7 mouse cellular contexts compared by ENCODE assay signal in the genomic region with DNA sequence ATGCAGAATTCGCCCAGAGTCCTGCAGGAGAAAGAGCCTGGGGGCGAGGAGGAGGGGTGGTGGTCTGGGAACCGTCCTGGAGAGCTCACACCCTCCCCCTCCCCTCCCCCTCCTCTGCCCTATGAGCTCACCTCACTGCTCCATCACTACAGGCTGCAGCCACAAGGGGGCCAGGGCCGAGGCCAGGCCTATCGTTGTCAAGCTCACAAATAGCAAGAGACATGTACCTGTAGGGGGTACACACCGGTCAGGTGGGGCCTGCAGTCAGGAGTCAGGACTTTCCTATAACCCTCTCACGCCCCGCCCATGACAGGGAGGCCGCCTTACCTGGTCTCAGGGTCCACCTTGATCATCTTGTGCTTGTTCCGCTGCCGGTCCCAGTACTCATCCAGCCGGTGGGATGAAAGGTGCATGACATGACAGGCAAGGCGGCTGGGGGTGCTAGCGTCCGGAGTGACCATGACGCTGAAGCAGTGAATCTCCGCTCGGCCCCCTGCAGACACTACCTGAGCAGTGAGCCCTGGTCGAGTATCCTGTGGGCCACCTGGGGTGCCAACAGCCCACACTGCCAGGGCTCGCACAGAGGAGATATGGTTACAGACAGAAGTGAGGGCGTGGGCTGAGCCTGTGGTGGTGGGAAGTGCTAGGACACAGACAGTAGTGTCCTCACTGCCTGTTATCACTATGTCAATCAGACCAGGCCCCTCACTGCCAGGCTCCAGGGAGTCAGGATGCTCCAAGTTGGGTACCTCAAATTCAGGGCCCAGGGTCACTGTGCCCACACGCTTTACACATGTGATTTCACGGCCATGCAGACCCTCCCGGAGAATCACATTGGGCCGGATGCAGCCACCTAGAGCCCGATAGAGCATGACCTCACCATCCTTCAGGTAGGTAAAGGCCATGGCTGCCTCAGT. TPM values are rescaled to one million over a fixed set of nuclear protein-coding genes. Genes with fewer than 3 reads are reported as not detected.
DNase-seq lines count a peak whose midpoint lies in the region; ATAC-seq lines count a peak whose summit lies in the region.

No protein-coding gene starts in this region.

- peaks cover 65% of the 10 kb centered on the region for H3K4me1 ChIP-seq in hindbrain, embryonic 12.5 days

- H3K4me3 ChIP-seq in hindbrain, embryonic 12.5 days = no peak overlapping the region

- peak overlapping the region; percentile 9; the same call in 1 of the 2 replicates for H3K9ac ChIP-seq in hindbrain, embryonic 12.5 days

- DNase-seq in left cerebral cortex, postnatal 4 days = peak; percentile 82
- no peak for DNase-seq in left cerebral cortex, adult 8-10 months (ENCODE audit: low spot score in 2 of 2)
- DNase-seq in Muller cell, postnatal 12 days (ENCODE audit: inconsistent ontology term) = peak; percentile 75
- DNase-seq in cerebellum, adult 9-11 months = peak; percentile 67
- peak; percentile 80 for DNase-seq in lung, postnatal 10 days
- peak; percentile 74 for DNase-seq in thymus, postnatal 0 days (ENCODE audit: low spot score)

- H3K36me3 ChIP-seq in hindbrain, embryonic 12.5 days = peaks cover 56% of the 10 kb centered on the region

- no peak for ATAC-seq in hindbrain, embryonic 12.5 days (ENCODE audit: low FRiP score)

- intact Hi-C loops in left cerebral cortex, postnatal 4 days (cut with DNase I) = no loop called here

- 50% methylated on average over 26 of the region's 26 CpGs for WGBS in hindbrain, embryonic 12.5 days

- no peaks in the 10 kb centered on the region for H3K27me3 ChIP-seq in hindbrain, embryonic 12.5 days

- no peaks in the 10 kb centered on the region for H3K9me3 ChIP-seq in hindbrain, embryonic 12.5 days (replicated peaks)

- no peak overlapping the region; the same call in 1 of the 2 replicates for H3K27ac ChIP-seq in hindbrain, embryonic 12.5 days

- peak overlapping the region; percentile 69; the same call in 1 of the 2 replicates for H3K4me2 ChIP-seq in hindbrain, embryonic 12.5 days (replicated peaks)

RNA-seq across cellular contexts. Expression of gene Dalrd3, which starts 4.3 kb away (rescaled TPM):
- 10 to 100 TPM; 78.2 to 86.6 TPM for total RNA-seq in left cerebral cortex, postnatal 4 days (2021)
- total RNA-seq in left cerebral cortex, adult 8-10 months (2022) = 10 to 100 TPM; 68.8 to 86.5 (median 73.5) TPM
- 232 and 248 TPM in 2 replicates for polyA plus RNA-seq in hindbrain, embryonic 12.5 days (2016; fragmentation: Nextera tagmentation; extraction: Ambion mirVana)
- polyA plus RNA-seq in thymus, postnatal 0 days (2015; fragmentation: Nextera tagmentation; extraction: Ambion mirVana) = 115 and 120 TPM in 2 replicates

RNA-seq across cellular contexts. Expression of gene Wdr6, which starts 4.5 kb away (rescaled TPM):
- total RNA-seq in left cerebral cortex, postnatal 4 days (2021) = 100 to 1,000 TPM; 233 to 289 TPM
- total RNA-seq in left cerebral cortex, adult 8-10 months (2022) = 100 to 1,000 TPM; 129 to 151 (median 133) TPM
- 290 and 293 TPM in 2 replicates for polyA plus RNA-seq in hindbrain, embryonic 12.5 days (2016; fragmentation: Nextera tagmentation; extraction: Ambion mirVana)
- polyA plus RNA-seq in thymus, postnatal 0 days (2015; fragmentation: Nextera tagmentation; extraction: Ambion mirVana) = 44.3 and 47.0 TPM in 2 replicates

RNA-seq across cellular contexts. Expression of gene Ndufaf3, which starts 6.8 kb away (rescaled TPM):
- total RNA-seq in left cerebral cortex, postnatal 4 days (2021) = 10 to 100 TPM; 43.0 to 54.5 TPM
- 10 to 100 TPM; 67.2 to 77.5 (median 73.4) TPM for total RNA-seq in left cerebral cortex, adult 8-10 months (2022)
- polyA plus RNA-seq in hindbrain, embryonic 12.5 days (2016; fragmentation: Nextera tagmentation; extraction: Ambion mirVana) = 53.4 and 57.0 TPM in 2 replicates
- polyA plus RNA-seq in thymus, postnatal 0 days (2015; fragmentation: Nextera tagmentation; extraction: Ambion mirVana) = 96.1 and 101 TPM in 2 replicates

RNA-seq across cellular contexts. Expression of gene Impdh2, which starts 13.9 kb away (rescaled TPM):
- 10 to 100 TPM; 85.7 to 86.1 TPM for total RNA-seq in left cerebral cortex, postnatal 4 days (2021)
- total RNA-seq in left cerebral cortex, adult 8-10 months (2022) = 10 to 100 TPM; 43.7 to 54.7 (median 50.7) TPM
- 128 and 131 TPM in 2 replicates for polyA plus RNA-seq in hindbrain, embryonic 12.5 days (2016; fragmentation: Nextera tagmentation; extraction: Ambion mirVana)
- polyA plus RNA-seq in thymus, postnatal 0 days (2015; fragmentation: Nextera tagmentation; extraction: Ambion mirVana) = 161 and 172 TPM in 2 replicates

RNA-seq across cellular contexts. Expression of gene P4htm, which starts 23.4 kb away (rescaled TPM):
- total RNA-seq in left cerebral cortex, postnatal 4 days (2021) = 10 to 100 TPM; 26.2 to 34.5 TPM
- 10 to 100 TPM; 87.5 to 98.6 (median 93.9) TPM for total RNA-seq in left cerebral cortex, adult 8-10 months (2022)
- polyA plus RNA-seq in hindbrain, embryonic 12.5 days (2016; fragmentation: Nextera tagmentation; extraction: Ambion mirVana) = 19.0 and 19.9 TPM in 2 replicates
- 3.5 and 3.7 TPM in 2 replicates for polyA plus RNA-seq in thymus, postnatal 0 days (2015; fragmentation: Nextera tagmentation; extraction: Ambion mirVana)

Comparison
In these comparisons a context has a peak if more than half of its experiments do, and no peak if none do; other contexts are left out.
1. DNase-seq: peak in left cerebral cortex, postnatal 4 days (single experiment), Muller cell, postnatal 12 days (single experiment), cerebellum, adult 9-11 months (single experiment), lung, postnatal 10 days (single experiment) and thymus, postnatal 0 days (single experiment); none in left cerebral cortex, adult 8-10 months (0 of 2).